ENCODE assay signal across 14 mouse cellular contexts in the genomic region with DNA sequence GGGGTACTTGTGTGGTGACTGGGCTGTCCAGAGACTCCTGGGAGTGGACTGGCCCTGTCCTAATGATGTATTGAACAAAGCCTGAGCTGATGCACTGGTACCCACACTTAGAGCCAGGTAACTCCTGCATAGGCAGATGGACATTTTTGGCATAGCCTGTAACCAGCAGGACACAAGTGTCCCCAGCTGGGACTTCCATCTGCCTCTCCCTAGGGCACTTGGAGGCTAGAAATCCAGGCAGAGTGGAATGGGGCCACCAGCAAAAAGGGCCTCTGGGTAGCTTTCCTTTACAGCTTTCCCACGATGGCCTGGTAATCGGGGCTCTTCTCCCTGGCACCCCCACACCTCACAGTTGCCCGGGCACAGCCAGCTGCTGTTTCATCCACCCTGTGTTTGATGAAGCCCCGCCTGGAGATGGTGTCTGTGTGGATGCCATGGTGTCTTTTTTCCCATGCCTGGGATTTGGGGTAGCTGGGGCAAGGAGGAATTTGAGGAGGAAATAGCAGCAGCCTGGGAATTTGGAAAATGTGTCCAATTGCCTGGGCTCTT. TPM values are rescaled to one million over a fixed set of nuclear protein-coding genes. Genes with fewer than 3 reads are reported as not detected.
DNase-seq lines count a peak whose midpoint lies in the region; ATAC-seq and TF ChIP-seq lines count a peak whose summit lies in the region.
"Had no signal": no experiment of that assay in that cellular context is flagged by ENCODE, and none has a peak within 500 bp of the region (broad histone marks: within the 10 kb centered on the region; RNA-seq: fewer than 3 reads in every experiment).

No protein-coding gene starts in this region.

- no peak overlapping the region for H3K4me2 ChIP-seq in embryonic facial prominence, embryonic 12.5 days (replicated peaks)
- no peak overlapping the region for H3K4me2 ChIP-seq in liver, embryonic 15.5 days
- H3K4me2 ChIP-seq: neural tube, embryonic 13.5 days had no signal

- no peaks in the 10 kb centered on the region for H3K27me3 ChIP-seq in embryonic facial prominence, embryonic 12.5 days
- H3K27me3 ChIP-seq in liver, embryonic 15.5 days, result no peaks in the 10 kb centered on the region
- H3K27me3 ChIP-seq: neural tube, embryonic 13.5 days had no signal

- no peak for DNase-seq in gastrocnemius, adult 2 months
- DNase-seq in gastrocnemius, postnatal 36 days, result no peak
- peak; percentile 59 for DNase-seq in left cerebral cortex, postnatal 4 days
- no peak for DNase-seq in left cerebral cortex, postnatal 25 days (ENCODE audit: low spot score in 2 of 2)
- DNase-seq in urinary bladder, adult 18-20 months (ENCODE audit: low spot score in 2 of 2), result no peak
- DNase-seq: kidney, postnatal 4 days; spleen, adult 18-20 months had no signal

- intact Hi-C loops in gastrocnemius, adult 2 months (cut with DNase I), result no loop called here
- intact Hi-C loops in gastrocnemius, postnatal 36 days (cut with DNase I), result no loop called here
- intact Hi-C loops in left cerebral cortex, postnatal 4 days (cut with DNase I), result no loop called here
- intact Hi-C loops in left cerebral cortex, postnatal 25 days (cut with DNase I), result no loop called here

- TF ChIP-seq CTCF in gastrocnemius, adult 2 months (IDR thresholded peaks at IDR 0.05), result no peak

- 0 out of 2 replicates have a peak overlapping the region, but pooled peaks have one; percentile 1 for H3K9ac ChIP-seq in embryonic facial prominence, embryonic 12.5 days
- H3K9ac ChIP-seq in liver, embryonic 15.5 days, result no peak overlapping the region
- H3K9ac ChIP-seq: neural tube, embryonic 13.5 days had no signal

- peaks cover 73% of the 10 kb centered on the region for H3K4me1 ChIP-seq in embryonic facial prominence, embryonic 12.5 days
- peaks cover 46% of the 10 kb centered on the region for H3K4me1 ChIP-seq in liver, embryonic 15.5 days (replicated peaks)

- H3K4me3 ChIP-seq in gastrocnemius, adult 2 months, result no peak overlapping the region
- H3K4me3 ChIP-seq in embryonic facial prominence, embryonic 12.5 days, result no peak overlapping the region
- no peak overlapping the region for H3K4me3 ChIP-seq in liver, embryonic 15.5 days (replicated peaks)
- H3K4me3 ChIP-seq: erythroblast, embryonic 14.5 days; neural tube, embryonic 13.5 days had no signal

- H3K36me3 ChIP-seq in embryonic facial prominence, embryonic 12.5 days, result no peaks in the 10 kb centered on the region
- H3K36me3 ChIP-seq in liver, embryonic 15.5 days (replicated peaks), result no peaks in the 10 kb centered on the region
- H3K36me3 ChIP-seq: neural tube, embryonic 13.5 days had no signal

- no peaks in the 10 kb centered on the region for H3K9me3 ChIP-seq in embryonic facial prominence, embryonic 12.5 days
- no peaks in the 10 kb centered on the region for H3K9me3 ChIP-seq in liver, embryonic 15.5 days (replicated peaks)
- H3K9me3 ChIP-seq: neural tube, embryonic 13.5 days had no signal

- ATAC-seq in embryonic facial prominence, embryonic 12.5 days (ENCODE audit: insufficient number of reproducible peaks, insufficient read depth, low FRiP score, low TSS enrichment), result no peak
- no peak for ATAC-seq in liver, embryonic 15.5 days (ENCODE audit: insufficient read depth)
- ATAC-seq in inflammation-experienced regulatory T-cells, adult 6 months, result no peak
- ATAC-seq: Patski had no signal

- peak overlapping the region; percentile 43; the same call in 1 of the 2 replicates for H3K27ac ChIP-seq in gastrocnemius, adult 2 months
- peak overlapping the region; percentile 89 for H3K27ac ChIP-seq in embryonic facial prominence, embryonic 12.5 days
- peak overlapping the region; percentile 74 for H3K27ac ChIP-seq in liver, embryonic 15.5 days (replicated peaks)
- H3K27ac ChIP-seq: macrophage; neural tube, embryonic 13.5 days had no signal

- 53% methylated on average over 4 of the region's 4 CpGs for WGBS in embryonic facial prominence, embryonic 12.5 days
- 38% methylated on average over 4 of the region's 4 CpGs for whole genome bisulfite sequencing in liver, embryonic 15.5 days (ENCODE audit: insufficient replicate concordance)

RNA-seq across cellular contexts. Expression of gene Mrpl23, which starts 29.4 kb away (rescaled TPM):
- 1 to 10 TPM in 1 of 2 experiments, under 1 TPM in 1; 0.89 to 1.4 TPM for total RNA-seq in gastrocnemius, adult 2 months (2021)
- 1 to 10 TPM; 1.8 to 6.1 TPM for total RNA-seq in gastrocnemius, postnatal 36 days (2021)
- 10 to 100 TPM in 1 of 2 experiments, 1 to 10 TPM in 1; 9.4 to 11.5 TPM for total RNA-seq in left cerebral cortex, postnatal 4 days (2021)
- 1 to 10 TPM; 3.3 to 6.9 TPM for total RNA-seq in left cerebral cortex, postnatal 25 days (2021)
- 19.8 and 32.6 TPM in 2 replicates for polyA plus RNA-seq in embryonic facial prominence, embryonic 12.5 days (2016; fragmentation: Nextera tagmentation; extraction: Ambion mirVana)
- polyA plus RNA-seq in liver, embryonic 15.5 days (2015; fragmentation: Nextera tagmentation; extraction: Ambion mirVana), result 9.8 and 11.9 TPM in 2 replicates
- 10 to 100 TPM in 1 of 3 experiments, 1 to 10 TPM in 1, under 1 TPM in 1; 0.26 to 24.2 (median 3.2) TPM for polyA plus RNA-seq in inflammation-experienced regulatory T-cells, adult 6 months (2017; shearing (Covaris generic))
